Mouse (Mus musculus) ES-E14 (cell line): ENCODE measurements around the gene Nsun3. TPM values are rescaled to one million over a fixed set of nuclear protein-coding genes. Genes with fewer than 3 reads are reported as not detected.

Source experiments
- DNase-seq: peaks from one replicate; pipeline ENCODE4 v3.0.0-alpha.2; 2013; ENCODE audit warnings: low read depth, low spot score
- H3K27ac ChIP-seq: 2 replicates; pipeline ENCODE4 v1.5.1; 2012; ENCODE audit warnings: low read depth, mild to moderate bottlenecking, low read length, moderate library complexity, mixed read lengths; ENCODE audit not compliant: poor library complexity, insufficient read depth, severe bottlenecking
- H3K36me3 ChIP-seq: 2 replicates; pipeline ENCODE4 v1.6.1; 2012; ENCODE audit warnings: mild to moderate bottlenecking, low read length, moderate library complexity, mixed read lengths; ENCODE audit not compliant: control insufficient read depth, poor library complexity, insufficient read depth, severe bottlenecking
- H3K4me1 ChIP-seq, 2 experiments: fragments of 150-350 bp in 1 of 2; sonication (generic) in 1 of 2; 2 replicates each; pipeline ENCODE4 v1.6.1; 2012; ENCODE audit warnings: low read length in 2 of 2, mild to moderate bottlenecking in 1 of 2, mixed read lengths in 1 of 2; ENCODE audit not compliant: control insufficient read depth in 2 of 2, insufficient read depth in 2 of 2, poor library complexity in 1 of 2
- H3K4me3 ChIP-seq, 2 experiments: fragments of 150-350 bp in 1 of 2; sonication (generic) in 1 of 2; 2 replicates each; pipeline ENCODE4 v1.5.1; 2012; ENCODE audit warnings: low read length in 2 of 2, low read depth in 1 of 2, mild to moderate bottlenecking in 1 of 2, mixed read lengths in 1 of 2; ENCODE audit not compliant: insufficient read depth in 1 of 2, poor library complexity in 1 of 2, severe bottlenecking in 1 of 2
- H3K9ac ChIP-seq: 2 replicates; pipeline ENCODE4 v1.6.1; 2012; ENCODE audit warnings: low read depth, mild to moderate bottlenecking, low read length, mixed read lengths; ENCODE audit not compliant: poor library complexity, insufficient read depth, severe bottlenecking
- H3K9me3 ChIP-seq: fragments of 150-350 bp; sonication (generic); 2 replicates; pipeline ENCODE4 v1.6.1; 2012; ENCODE audit warnings: low read depth, mild to moderate bottlenecking, low read length; ENCODE audit not compliant: control insufficient read depth, insufficient read depth
- CHD2 ChIP-seq: IDR thresholded peaks from 2 replicates; pipeline ENCODE4 v1.6.1; 2014; ENCODE audit warnings: mild to moderate bottlenecking, low read depth, low read length, inconsistent platforms
- HCFC1 ChIP-seq: IDR thresholded peaks from 2 replicates; pipeline ENCODE4 v1.6.1; 2012; ENCODE audit warnings: low read length, inconsistent platforms, borderline replicate concordance; ENCODE audit not compliant: insufficient read depth
- MAFK ChIP-seq: IDR thresholded peaks from 2 replicates; pipeline ENCODE4 v1.6.1; 2014; ENCODE audit warnings: mild to moderate bottlenecking, low read depth, low read length, inconsistent platforms; ENCODE audit not compliant: insufficient read depth
- ZC3H11A ChIP-seq: IDR thresholded peaks from 2 replicates; pipeline ENCODE4 v1.6.1; 2012; ENCODE audit warnings: low read depth, mild to moderate bottlenecking, inconsistent platforms, low read length, borderline replicate concordance
- ZNF384 ChIP-seq: IDR thresholded peaks from 2 replicates; pipeline ENCODE4 v1.6.1; 2012; ENCODE audit warnings: low read depth, low read length, inconsistent platforms
- in situ Hi-C, 2 experiments: fragments of 600-800 bp; cut with MboI; formaldehyde crosslinking; loops; one replicate each; pipeline ENCODE4 v1.15.1; 2025; ENCODE audit warnings: low sequenced_read_pairs in 2 of 2, inconsistent platforms in 1 of 2; ENCODE audit not compliant: unreplicated experiment in 2 of 2
- total RNA-seq: library from RNA; depleted of rRNA; stranded (reverse); fragments of 300-350 nt; gene quantifications from 2 replicates; pipeline ENCODE4 v1.2.3, GENCODE M21; 2012

Gene Nsun3
- total RNA-seq, 1 experiment, result 6.2 TPM

DNA sequence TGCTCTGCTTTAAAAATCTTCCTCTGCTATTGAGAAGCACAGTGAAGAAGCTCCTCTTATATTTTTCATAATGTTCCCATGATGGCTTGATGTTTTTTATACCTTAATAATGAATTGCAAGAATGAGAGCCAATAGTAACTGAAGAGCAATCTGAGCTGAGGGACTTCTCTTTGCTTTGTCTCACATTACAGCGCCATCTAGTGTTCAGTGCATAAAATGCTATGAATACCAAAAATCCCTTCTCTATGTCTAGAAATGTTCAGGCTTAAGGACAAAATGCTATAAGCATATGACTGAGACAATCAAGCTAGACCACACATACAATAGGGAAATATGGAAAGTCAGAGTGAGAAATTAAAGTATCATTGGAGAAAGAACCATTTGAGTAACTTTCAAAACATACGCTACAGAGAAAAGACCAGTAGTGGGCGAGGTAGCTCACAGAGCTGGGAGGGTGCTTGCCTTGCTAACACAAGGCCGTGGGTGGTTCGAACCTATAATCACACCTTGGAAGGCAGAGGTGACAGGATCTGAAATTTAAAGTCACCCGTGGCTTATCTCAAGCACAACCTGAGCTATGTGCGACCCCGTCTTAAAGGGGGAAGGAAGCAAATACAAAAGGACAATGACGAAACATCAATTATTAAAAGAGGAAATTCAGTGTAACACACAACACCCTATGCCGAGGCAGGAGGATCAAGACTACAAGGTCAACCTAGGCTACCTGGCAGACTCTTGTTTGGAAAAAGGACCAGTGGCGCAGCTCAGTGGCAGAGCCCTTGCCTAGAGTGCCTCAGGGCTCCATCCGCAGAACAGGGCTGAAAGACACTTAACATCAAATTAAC is 39.8 kb upstream of the Nsun3 start:
- in situ Hi-C loops, result no loop called here
- peak; percentile 27 for DNase-seq

DNA sequence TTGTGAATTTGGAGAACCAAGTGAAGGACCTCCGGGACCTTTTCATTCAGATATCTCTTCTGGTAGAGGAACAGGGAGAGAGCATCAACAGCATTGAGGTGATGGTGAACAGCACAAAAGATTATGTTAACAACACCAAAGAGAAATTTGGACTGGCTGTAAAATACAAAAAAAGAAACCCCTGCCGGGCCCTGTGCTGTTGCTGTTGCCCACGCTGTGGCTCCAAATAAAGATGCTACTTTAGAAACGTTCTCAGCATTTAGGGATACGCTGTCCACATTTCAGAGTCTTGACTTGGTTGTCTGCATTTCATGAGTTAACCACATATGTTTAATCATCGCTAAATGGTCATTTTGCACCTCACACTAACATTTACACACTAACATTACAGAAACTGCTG is 35.9 kb upstream of the Nsun3 start:
- in situ Hi-C loops, result no loop called here
- H3K4me1 ChIP-seq, result no peaks in the 10 kb centered on the region
- DNase-seq, result no peak

More for the DNA sequence above, 39.8 kb upstream of the Nsun3 start:
- Histone ChIP-seq H3K27ac (no peak overlapping the region), H3K36me3 (no peaks in the 10 kb centered on the region), H3K4me1 (no peaks in the 10 kb centered on the region), H3K9ac (no peak overlapping the region), H3K4me3 (no peak overlapping the region), H3K9me3 (no peaks in the 10 kb centered on the region)
- TF ChIP-seq ZNF384 (no peak), ZC3H11A (no peak), HCFC1 (no peak), CHD2 (no peak), MAFK (no peak)

DNA sequence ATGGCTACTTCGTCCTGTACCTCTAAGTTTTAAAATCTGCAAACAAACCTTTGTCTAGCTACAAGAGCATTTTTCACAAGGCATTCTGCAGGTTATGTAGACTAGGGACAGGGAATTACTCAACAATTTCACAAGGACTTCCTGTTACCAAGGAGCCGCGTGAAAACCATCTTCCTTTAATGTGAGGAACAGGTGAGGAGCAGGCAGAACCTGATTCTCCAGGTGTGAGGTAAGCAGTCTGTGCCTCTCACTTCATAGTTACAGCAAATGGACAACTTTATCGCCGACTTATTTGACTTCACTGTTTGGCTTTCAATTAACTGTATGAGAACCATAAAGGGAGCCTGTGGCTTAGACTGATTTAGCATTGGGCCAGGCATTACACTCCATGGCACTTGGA is 27.9 kb upstream of the Nsun3 start, which contains the start of gene Stx19:
Gene Stx19 (plus strand): TSS at position 186 of the 400 bp plus-strand sequence.
- H3K4me3 ChIP-seq, result no peak within 1 kb of the TSS
- no peak within 1 kb of the TSS for H3K27ac ChIP-seq
- TF ChIP-seq HCFC1 (no peak), CHD2 (no peak), ZC3H11A (no peak), MAFK (no peak), ZNF384 (no peak)
- in situ Hi-C loops, result no loop called here
- H3K9ac ChIP-seq, result no peak within 1 kb of the TSS
- no peaks in the 10 kb centered on the region for H3K36me3 ChIP-seq
- H3K9me3 ChIP-seq, result no peaks in the 10 kb centered on the region
- no peak for DNase-seq
- H3K4me1 ChIP-seq, result no peaks in the 10 kb centered on the region; a peak in 1 of 4 replicates

More for the DNA sequence above, 35.9 kb upstream of the Nsun3 start:
- H3K36me3 ChIP-seq, result no peaks in the 10 kb centered on the region
- H3K9ac ChIP-seq, result no peak overlapping the region
- no peak overlapping the region for H3K4me3 ChIP-seq
- H3K9me3 ChIP-seq, result no peaks in the 10 kb centered on the region
- H3K27ac ChIP-seq, result no peak overlapping the region
- TF ChIP-seq CHD2 (no peak), HCFC1 (no peak), MAFK (no peak), ZNF384 (no peak), ZC3H11A (no peak)

DNA sequence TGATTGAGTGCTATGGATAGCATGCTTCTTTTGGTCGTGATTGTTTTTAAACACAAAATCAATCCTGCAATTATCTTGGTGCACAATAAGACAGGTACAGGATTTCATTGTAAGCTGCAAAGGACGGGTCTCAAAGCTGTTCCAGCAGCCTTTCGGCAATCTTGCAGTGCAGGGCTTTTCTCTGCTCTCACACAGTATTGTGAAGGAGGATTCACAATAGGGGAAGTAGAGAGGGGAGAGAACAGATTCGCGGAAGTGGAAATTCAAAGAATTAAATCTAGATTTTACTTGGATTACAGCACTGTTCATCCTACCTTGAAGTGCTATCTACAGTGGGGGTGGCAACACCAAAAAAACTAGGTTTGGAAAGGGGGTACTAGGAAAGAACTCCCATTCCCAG is 27.2 kb upstream of the Nsun3 start:
- TF ChIP-seq ZC3H11A, result no peak
- TF ChIP-seq HCFC1, result no peak
- no peak for TF ChIP-seq ZNF384
- no peak for TF ChIP-seq CHD2
- H3K9me3 ChIP-seq, result no peaks in the 10 kb centered on the region
- DNase-seq, result no peak

More for the DNA sequence above, 27.2 kb upstream of the Nsun3 start:
- H3K4me3 ChIP-seq, result no peak overlapping the region
- no peak overlapping the region for H3K9ac ChIP-seq
- H3K27ac ChIP-seq, result no peak overlapping the region
- H3K4me1 ChIP-seq, result no peaks in the 10 kb centered on the region; a peak in 1 of 4 replicates
- H3K36me3 ChIP-seq, result no peaks in the 10 kb centered on the region
- in situ Hi-C loops, result no loop called here
